Mouse (Mus musculus) Muller cell, postnatal 12 days (primary cell): ENCODE measurements around the gene Dytn.

Experiments
- DNase-seq: peaks from one replicate; pipeline ENCODE4 v3.0.0-alpha.2; 2015; ENCODE audit errors: inconsistent ontology term

Gene Dytn

DNA sequence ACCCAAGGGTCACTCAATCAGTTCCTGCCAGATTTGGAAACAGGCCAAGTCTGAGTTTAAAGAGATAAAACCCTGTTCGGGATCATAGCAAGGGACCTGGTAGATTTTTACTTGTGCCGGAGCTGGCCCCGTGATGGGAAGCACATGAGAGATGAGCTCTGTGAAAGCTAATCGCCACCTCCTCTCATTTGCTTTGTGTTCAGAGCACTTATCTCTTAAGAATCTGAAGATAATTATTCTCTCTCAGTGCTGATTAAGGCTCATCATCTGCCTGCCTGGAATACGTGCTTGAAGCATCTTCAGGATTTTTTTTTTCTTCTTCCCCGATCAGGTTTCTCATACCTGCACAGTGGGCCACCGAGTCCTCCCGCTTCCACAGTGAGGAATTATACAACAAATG lies 107.6 kb downstream of the Dytn start:
- no peak for DNase-seq

DNA sequence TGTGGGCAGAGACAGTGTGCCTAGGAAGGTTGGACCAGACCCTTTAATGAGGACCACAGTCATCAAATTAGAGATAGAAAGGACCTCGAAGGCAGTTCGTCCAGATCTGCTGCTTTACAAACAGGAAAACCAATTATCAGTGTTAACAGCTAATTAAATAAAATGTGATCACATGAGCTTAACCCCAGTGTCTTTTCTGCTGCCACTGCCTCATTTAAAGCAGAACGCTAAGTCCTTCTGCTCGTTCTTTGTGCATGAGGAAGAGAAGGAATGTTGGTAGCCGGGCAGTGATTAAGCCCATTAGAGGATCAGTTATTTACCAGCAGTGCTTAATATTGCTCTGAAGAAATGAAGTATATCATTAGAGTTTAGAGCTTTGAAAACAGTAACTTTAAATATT lies 109.9 kb downstream of the Dytn start:
- DNase-seq, result no peak

DNA sequence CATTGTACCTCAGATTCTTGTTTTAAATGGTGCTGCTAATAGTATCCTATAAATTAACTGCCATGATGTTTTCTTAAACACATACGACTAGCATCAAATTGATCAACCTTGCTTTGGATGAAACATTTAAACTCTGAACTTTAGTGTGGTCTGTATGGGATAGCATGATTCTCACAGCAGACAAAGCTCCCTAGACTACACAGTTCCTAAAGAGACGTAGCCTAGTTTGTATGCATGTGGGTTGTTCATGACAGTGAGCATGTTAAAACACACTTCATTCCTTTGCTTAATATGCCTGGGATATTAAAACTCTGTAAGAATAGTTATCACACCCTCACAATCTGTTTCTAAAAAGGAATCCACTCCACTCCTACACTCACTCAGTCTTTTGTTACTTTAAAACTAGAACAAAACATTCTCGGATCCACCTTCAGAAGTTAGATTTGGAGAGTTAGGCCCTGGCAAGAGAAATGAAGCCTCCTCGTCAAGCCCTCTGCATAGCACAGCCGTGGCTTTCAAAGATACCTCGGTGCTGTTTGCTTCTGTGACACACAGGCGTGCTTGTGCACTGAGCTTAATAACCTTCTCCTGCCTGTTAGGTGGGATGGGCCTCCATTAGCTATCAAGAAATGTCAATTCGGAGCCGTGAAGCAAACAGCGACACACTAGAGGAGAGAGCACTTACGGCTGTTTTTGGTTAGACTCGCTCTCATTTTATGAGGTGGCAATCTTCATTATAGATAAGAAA lies 112.7 kb downstream of the Dytn start:
- no peak for DNase-seq

DNA sequence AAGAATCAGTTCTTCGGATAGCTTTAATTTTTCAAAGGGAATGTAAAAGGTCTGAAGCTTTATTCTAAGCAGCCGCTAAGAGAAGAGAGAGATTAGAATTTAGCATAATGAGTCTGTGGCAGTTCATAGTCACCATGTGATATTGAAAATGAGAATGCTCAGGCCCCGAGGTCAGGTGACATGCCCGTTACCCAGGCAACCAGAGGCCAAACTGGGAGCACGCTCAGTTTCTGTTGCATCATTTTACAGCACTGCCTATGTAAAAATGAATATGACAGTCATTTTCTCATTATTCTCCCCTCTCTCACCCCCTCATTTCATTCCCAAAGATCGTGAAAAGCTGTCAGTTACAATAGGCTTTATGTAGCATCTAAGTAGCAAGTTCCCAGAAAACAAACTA lies 113.3 kb downstream of the Dytn start:
- peak; percentile 36 for DNase-seq
